Mouse (Mus musculus): ENCODE results near the gene Tjp3.

Gene Tjp3

GRCm38 (mm10) chr10:81265540-81265939 lies 25.8 kb downstream of the Tjp3 start:
- peak; percentile 54 for DNase-seq

GRCm38 (mm10) chr10:81261025-81261424 lies 30.4 kb downstream of the Tjp3 start:
- DNase-seq = no peak

- DNase-seq = no peak
Observed at GRCm38 (mm10) chr10:81259225-81259884, 32.0 kb downstream of the Tjp3 start.

- no peak for DNase-seq
Observed at GRCm38 (mm10) chr10:81257158-81258039, 34.0 kb downstream of the Tjp3 start.

- no peak for DNase-seq
Observed at GRCm38 (mm10) chr10:81254886-81255285, 36.5 kb downstream of the Tjp3 start.

GRCm38 (mm10) chr10:81252424-81253419 lies 38.7 kb downstream of the Tjp3 start, which contains the start of gene Matk:
Gene Matk, plus strand, starts transcription at chr10:81252935.
- DNase-seq = peak; percentile 60

- DNase-seq = no peak
Observed at GRCm38 (mm10) chr10:81249442-81249841, 41.9 kb downstream of the Tjp3 start.

- no peak for DNase-seq
Observed at GRCm38 (mm10) chr10:81247804-81248203, 43.6 kb downstream of the Tjp3 start.

- DNase-seq = no peak
Observed at GRCm38 (mm10) chr10:81245166-81245565, 46.2 kb downstream of the Tjp3 start.

- peak; percentile 81 for DNase-seq
Observed at GRCm38 (mm10) chr10:81244595-81244994, 46.8 kb downstream of the Tjp3 start.

GRCm38 (mm10) chr10:81244146-81244545 lies 47.2 kb downstream of the Tjp3 start:
- DNase-seq = no peak

- no peak for DNase-seq
Observed at GRCm38 (mm10) chr10:81242021-81242420, 49.4 kb downstream of the Tjp3 start.

GRCm38 (mm10) chr10:81240876-81241275 lies 50.5 kb downstream of the Tjp3 start:
- no peak for DNase-seq

- DNase-seq = no peak
Observed at GRCm38 (mm10) chr10:81238618-81239017, 52.8 kb downstream of the Tjp3 start.

GRCm38 (mm10) chr10:81236471-81237268 lies 54.7 kb downstream of the Tjp3 start:
- DNase-seq = no peak

GRCm38 (mm10) chr10:81234206-81234605 lies 57.2 kb downstream of the Tjp3 start:
- no peak for DNase-seq

- no peak for DNase-seq
Observed at GRCm38 (mm10) chr10:81233226-81233585, 58.2 kb downstream of the Tjp3 start.

- DNase-seq = peak; percentile 96
Observed at GRCm38 (mm10) chr10:81232580-81233225, 58.7 kb downstream of the Tjp3 start, which contains the start of gene Zfr2. Gene Zfr2, plus strand, starts transcription at chr10:81233155.

- no peak for DNase-seq
Observed at GRCm38 (mm10) chr10:81231436-81231835, 59.9 kb downstream of the Tjp3 start.

- DNase-seq = peak; percentile 80
Observed at GRCm38 (mm10) chr10:81230438-81231332, 60.7 kb downstream of the Tjp3 start, which contains the start of gene Atcay. Gene Atcay, minus strand, starts transcription at chr10:81230833.

All from cerebellum, adult 11 months (tissue).